In genomic region chr19:47291307-47292080, GRCm38 (mm10) we compare ENCODE assay signal across 9 mouse cellular contexts.
DNase-seq lines count a peak whose midpoint lies in the region; ATAC-seq lines count a peak whose summit lies in the region.
"Had no signal": no experiment of that assay in that cellular context is flagged by ENCODE, and none has a peak within 500 bp of the region (broad histone marks: within the 10 kb centered on the region; RNA-seq: fewer than 3 reads in every experiment).

No protein-coding gene starts in this region.

- peak overlapping the region; percentile 51 for H3K27ac ChIP-seq in lung, embryonic 16.5 days (ENCODE audit: low read length)
- 0 out of 2 replicates have a peak overlapping the region, but pooled peaks have one; percentile 54 for H3K27ac ChIP-seq in heart, embryonic 11.5 days (ENCODE audit: low read depth, low read length)
- peak overlapping the region; percentile 59 for H3K27ac ChIP-seq in stomach, embryonic 14.5 days (ENCODE audit: low read length)

- no peak for DNase-seq in lung, postnatal 25 days (ENCODE audit: low spot score)
- DNase-seq in kidney, postnatal 25 days, result peak; percentile 58
- DNase-seq in right cerebral cortex, postnatal 25 days, result no peak
- DNase-seq in cerebellum, postnatal 25 days, result no peak
- DNase-seq in layer of hippocampus, postnatal 14 days (ENCODE audit: low spot score in 2 of 2), result no peak

- no peaks in the 10 kb centered on the region for H3K36me3 ChIP-seq in lung, embryonic 16.5 days (ENCODE audit: control insufficient read depth, insufficient read depth, low read length)
- H3K36me3 ChIP-seq in heart, embryonic 11.5 days (ENCODE audit: control insufficient read depth, insufficient read depth, low read length), result peaks cover 6% of the 10 kb centered on the region
- peaks cover 15% of the 10 kb centered on the region; the same call in 1 of the 2 replicates for H3K36me3 ChIP-seq in stomach, embryonic 14.5 days (ENCODE audit: control insufficient read depth, insufficient read depth, low read length)

- WGBS in lung, embryonic 16.5 days, result 45% methylated on average over 7 of the region's 7 CpGs
- 59% methylated on average over 7 of the region's 7 CpGs for WGBS in heart, embryonic 11.5 days (ENCODE audit: insufficient replicate concordance)
- 42% methylated on average over 7 of the region's 7 CpGs for WGBS in stomach, embryonic 14.5 days

- no peaks in the 10 kb centered on the region for H3K9me3 ChIP-seq in lung, embryonic 16.5 days (ENCODE audit: control insufficient read depth, low read length)
- no peaks in the 10 kb centered on the region for H3K9me3 ChIP-seq in heart, embryonic 11.5 days (replicated peaks; ENCODE audit: control insufficient read depth, low read length)
- no peaks in the 10 kb centered on the region for H3K9me3 ChIP-seq in stomach, embryonic 14.5 days (ENCODE audit: control insufficient read depth, low read depth, low read length)
- H3K9me3 ChIP-seq: megakaryocyte, embryonic 14.5 days had no signal

- no peak overlapping the region for H3K4me2 ChIP-seq in lung, embryonic 16.5 days (ENCODE audit: low read depth, low read length)
- no peak overlapping the region for H3K4me2 ChIP-seq in heart, embryonic 11.5 days
- H3K4me2 ChIP-seq in stomach, embryonic 14.5 days (replicated peaks; ENCODE audit: low read depth, low read length), result no peak overlapping the region

- ATAC-seq in lung, embryonic 16.5 days (ENCODE audit: low read depth), result peak; percentile 79
- peak; percentile 12; the same call in 1 of the 2 replicates for ATAC-seq in heart, embryonic 11.5 days (replicated peaks; ENCODE audit: insufficient number of reproducible peaks, low FRiP score, low TSS enrichment)
- peak; percentile 59; the same call in 1 of the 2 replicates for ATAC-seq in stomach, embryonic 14.5 days (ENCODE audit: insufficient number of reproducible peaks, insufficient read depth, low FRiP score, low read depth)

- no peaks in the 10 kb centered on the region for H3K27me3 ChIP-seq in lung, embryonic 16.5 days (ENCODE audit: control insufficient read depth, insufficient read depth, low read depth, low read length)
- no peaks in the 10 kb centered on the region for H3K27me3 ChIP-seq in heart, embryonic 11.5 days (ENCODE audit: control insufficient read depth, insufficient read depth, low read length)
- no peaks in the 10 kb centered on the region for H3K27me3 ChIP-seq in stomach, embryonic 14.5 days (ENCODE audit: control insufficient read depth, insufficient read depth, low read length)

- peaks cover 30% of the 10 kb centered on the region for H3K4me1 ChIP-seq in lung, embryonic 16.5 days (replicated peaks; ENCODE audit: control insufficient read depth, insufficient read depth, low read length)
- peaks cover 41% of the 10 kb centered on the region for H3K4me1 ChIP-seq in heart, embryonic 11.5 days (ENCODE audit: control insufficient read depth, insufficient read depth, low read length)
- peaks cover 33% of the 10 kb centered on the region for H3K4me1 ChIP-seq in stomach, embryonic 14.5 days (ENCODE audit: control insufficient read depth, insufficient read depth, low read length)
- H3K4me1 ChIP-seq: megakaryocyte, embryonic 14.5 days had no signal

- 0 out of 2 replicates have a peak overlapping the region, but pooled peaks have one; percentile 3 for H3K9ac ChIP-seq in lung, embryonic 16.5 days (ENCODE audit: low read length)
- no peak overlapping the region for H3K9ac ChIP-seq in heart, embryonic 11.5 days (ENCODE audit: low read depth, low read length)
- no peak overlapping the region for H3K9ac ChIP-seq in stomach, embryonic 14.5 days (replicated peaks; ENCODE audit: low read depth, low read length)

- H3K4me3 ChIP-seq in lung, embryonic 16.5 days (ENCODE audit: low read length), result no peak overlapping the region
- H3K4me3 ChIP-seq in heart, embryonic 11.5 days (ENCODE audit: low read depth, low read length), result no peak overlapping the region
- H3K4me3 ChIP-seq in stomach, embryonic 14.5 days (ENCODE audit: low read depth, low read length), result no peak overlapping the region
- H3K4me3 ChIP-seq: megakaryocyte, embryonic 14.5 days had no signal

Comparison
In these comparisons a context has a peak if more than half of its experiments do, and no peak if none do; other contexts are left out.
1. ATAC-seq: peak in every context shown above with its lines; median percentile 79 in lung, embryonic 16.5 days; 59 in stomach, embryonic 14.5 days; 12 in heart, embryonic 11.5 days.
2. DNase-seq: peak in kidney, postnatal 25 days (2 of 2); none in lung, postnatal 25 days (single experiment), right cerebral cortex, postnatal 25 days (single experiment), cerebellum, postnatal 25 days (0 of 2) and layer of hippocampus, postnatal 14 days (0 of 2).
3. Peak in every context shown above with its lines, with median percentiles within 50 percentile points of each other: H3K27ac ChIP-seq.